Mouse (Mus musculus) kidney, adult 2 months (tissue): ENCODE results near the gene Magi2.

Experiments used
- CTCF ChIP-seq: fragments of 200-500 bp; conservative IDR thresholded peaks from 2 replicates; pipeline ENCODE4 v1.5.1; 2011; ENCODE audit warnings: low read depth, mild to moderate bottlenecking, control low read depth, low read length, moderate library complexity, mixed read lengths; ENCODE audit not compliant: insufficient read depth, insufficient read length
- POLR2A ChIP-seq: fragments of 200-500 bp; IDR thresholded peaks from one replicate; pipeline ENCODE4 v1.6.1; 2011; ENCODE audit warnings: low read depth, low read length, control low read depth

DNA sequence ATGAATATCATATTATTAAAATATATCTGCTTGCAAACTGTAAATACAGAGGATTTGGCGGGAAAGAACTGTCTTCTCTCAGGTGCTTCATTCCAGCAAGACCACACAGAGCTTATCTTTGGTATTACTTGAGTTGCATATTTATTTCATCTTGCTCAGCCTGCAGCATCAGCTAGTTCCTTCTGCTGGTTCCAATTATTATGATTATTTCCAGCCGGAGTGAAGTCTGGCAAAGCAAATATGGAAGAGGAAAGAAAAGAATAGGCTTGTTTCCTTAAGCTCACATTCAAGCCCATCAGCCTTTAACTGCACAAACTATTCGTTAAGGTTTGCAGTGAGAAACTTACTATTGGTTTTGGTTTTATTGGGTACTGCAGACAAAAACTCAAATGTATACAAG lies 20.4 kb downstream of the Magi2 start:
- TF ChIP-seq POLR2A (no peak), CTCF (no peak)
